Mouse (Mus musculus) cortical plate, adult 2 months (tissue): ENCODE data around the gene Actn1.
A peak's percentile ranks its signal among the peaks of the same experiment; 100 is the strongest.

Source experiments
- CTCF ChIP-seq: fragments of 200-500 bp; IDR thresholded peaks from 2 replicates; pipeline ENCODE4 v1.5.1; 2011; ENCODE audit warnings: mild to moderate bottlenecking, control low read depth, low read length; ENCODE audit not compliant: insufficient read depth; ENCODE audit errors: extremely low read depth
- POLR2A ChIP-seq: fragments of 200-500 bp; IDR thresholded peaks from 2 replicates; pipeline ENCODE4 v1.6.1; 2011; ENCODE audit warnings: mild to moderate bottlenecking, low read length, control low read depth; ENCODE audit not compliant: insufficient read depth; ENCODE audit errors: extremely low read depth

DNA sequence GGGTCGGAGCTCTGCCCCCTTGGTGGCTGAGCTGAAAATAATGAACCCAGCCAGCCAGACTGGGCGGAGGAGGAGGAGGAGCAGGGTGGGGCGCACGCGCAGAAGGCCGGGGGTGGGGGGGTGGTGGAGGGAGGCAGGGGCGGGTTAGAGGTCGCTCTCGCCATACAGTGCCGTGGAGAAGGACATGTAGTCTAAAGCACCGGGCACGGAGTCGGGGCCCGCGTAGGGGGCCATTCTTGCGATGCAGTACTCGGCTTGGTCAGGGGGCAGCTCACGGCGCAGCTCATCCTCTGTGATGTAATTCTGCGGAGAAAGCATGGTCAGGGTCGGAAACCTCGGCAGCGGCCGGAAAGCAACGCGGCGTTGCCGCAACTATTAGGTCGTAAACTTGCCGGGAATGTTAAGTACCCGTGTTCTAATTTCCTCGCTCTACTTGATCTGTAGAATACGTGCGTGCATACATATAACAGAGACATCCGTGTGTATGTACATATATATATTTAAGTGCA, 91.9 kb downstream of the Actn1 start:
- TF ChIP-seq POLR2A (peak; percentile 40; the same call in 1 of the 2 replicates), CTCF (no peak)
